Mouse (Mus musculus): Measurements from ENCODE around the gene Cpa5.
A peak's percentile ranks its signal among the peaks of the same experiment; 100 is the strongest.

Gene Cpa5

DNA sequence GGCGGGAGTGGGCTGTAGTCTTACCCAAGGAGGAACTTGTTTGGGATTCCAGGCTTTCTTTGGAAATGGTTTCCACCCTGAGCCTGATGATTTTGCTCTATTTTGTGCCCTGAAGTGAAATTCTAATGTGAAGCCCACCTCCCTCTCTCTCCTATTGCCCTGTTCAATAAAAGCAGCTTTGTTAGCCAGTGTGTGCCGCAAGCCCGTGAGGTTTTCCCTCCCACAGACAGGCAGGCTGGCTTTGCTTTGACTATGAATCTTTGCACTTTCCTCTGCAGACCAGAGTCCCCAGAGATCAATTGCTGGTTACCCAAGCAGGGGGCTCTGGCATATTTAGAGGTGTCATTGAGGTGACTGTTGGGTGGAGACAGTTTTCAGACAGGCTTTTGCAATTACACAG lies 33.7 kb downstream of the Cpa5 start:
- DNase-seq (ENCODE audit: low spot score) = no peak

DNA sequence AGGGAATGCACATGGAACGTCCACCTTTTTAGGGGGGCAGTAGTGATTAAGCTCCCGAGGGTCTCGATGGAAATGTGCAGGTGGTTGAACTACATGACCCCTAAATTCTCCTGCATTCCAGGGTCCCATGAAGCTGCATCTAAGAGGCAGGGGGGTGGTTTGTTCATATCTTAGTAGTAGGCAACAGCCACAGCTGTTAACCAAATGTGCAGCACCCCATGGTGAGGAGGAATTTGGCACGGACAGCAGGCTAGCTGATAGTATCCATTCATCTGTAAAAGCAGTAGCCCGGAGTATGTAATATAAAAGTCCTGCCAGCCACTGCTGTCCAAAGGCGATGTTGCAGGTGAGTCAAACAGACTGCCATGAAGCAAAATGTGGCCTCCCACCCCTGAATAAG lies 34.6 kb downstream of the Cpa5 start:
- DNase-seq (ENCODE audit: low spot score) = no peak

GRCm38 (mm10) chr6:30649651-30650296 lies 39.0 kb downstream of the Cpa5 start:
- no peak for DNase-seq (ENCODE audit: low spot score)

GRCm38 (mm10) chr6:30652425-30653188 lies 41.8 kb downstream of the Cpa5 start:
- DNase-seq (ENCODE audit: low spot score) = no peak

DNA sequence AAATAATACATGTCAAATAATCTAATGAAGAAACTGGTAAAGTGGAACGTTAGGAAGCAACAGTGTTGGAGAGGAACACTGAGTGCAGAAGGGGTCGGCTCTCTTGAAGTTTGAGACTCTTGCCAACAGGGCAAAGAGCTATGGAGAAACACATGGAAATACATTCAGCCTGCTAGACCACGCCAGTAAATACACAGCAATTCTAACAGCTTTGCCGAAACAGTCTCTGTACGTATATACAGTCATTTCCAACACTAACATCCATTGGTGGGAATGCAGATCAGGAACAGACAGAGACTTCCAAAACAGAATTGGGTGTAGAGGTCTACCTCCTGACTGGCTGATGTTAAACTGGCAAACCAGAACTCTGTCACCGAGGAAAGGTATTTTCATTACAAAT lies 42.7 kb downstream of the Cpa5 start:
- no peak for DNase-seq (ENCODE audit: low spot score)

- DNase-seq (ENCODE audit: low spot score) = no peak
These were observed 43.6 kb downstream of the Cpa5 start for GRCm38 (mm10) chr6:30654402-30654859.

- DNase-seq (ENCODE audit: low spot score) = no peak
These were observed 44.1 kb downstream of the Cpa5 start for GRCm38 (mm10) chr6:30654932-30655331.

- DNase-seq (ENCODE audit: low spot score) = no peak
These were observed 46.5 kb downstream of the Cpa5 start for GRCm38 (mm10) chr6:30657279-30657678.

GRCm38 (mm10) chr6:30658619-30659018 lies 47.8 kb downstream of the Cpa5 start:
- no peak for DNase-seq (ENCODE audit: low spot score)

GRCm38 (mm10) chr6:30664776-30665175 lies 54.0 kb downstream of the Cpa5 start:
- no peak for DNase-seq (ENCODE audit: low spot score)

GRCm38 (mm10) chr6:30665296-30665695 lies 54.5 kb downstream of the Cpa5 start:
- no peak for DNase-seq (ENCODE audit: low spot score)

DNA sequence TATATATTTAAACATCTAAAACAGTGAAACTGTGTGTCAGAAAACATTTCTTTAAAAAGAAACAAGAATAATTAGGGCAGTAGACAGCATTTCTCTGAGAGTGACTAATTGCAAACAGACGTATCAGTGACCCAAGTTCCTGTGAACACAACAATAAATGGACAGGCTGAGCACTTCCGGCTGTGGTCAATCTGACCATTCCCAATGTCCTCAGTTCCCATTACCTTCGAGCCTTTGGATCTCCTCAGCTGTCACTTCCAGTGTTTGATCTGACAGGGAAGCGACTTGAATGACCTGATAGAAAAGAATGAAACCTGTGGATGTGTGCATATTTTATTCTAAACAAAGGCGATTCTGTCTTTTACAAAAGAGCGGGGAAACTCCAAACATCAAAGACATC lies 55.2 kb downstream of the Cpa5 start:
- no peak for DNase-seq (ENCODE audit: low spot score)

GRCm38 (mm10) chr6:30667585-30667984 lies 56.8 kb downstream of the Cpa5 start:
- DNase-seq (ENCODE audit: low spot score) = no peak

GRCm38 (mm10) chr6:30671696-30672095 lies 60.9 kb downstream of the Cpa5 start:
- DNase-seq (ENCODE audit: low spot score) = no peak

GRCm38 (mm10) chr6:30673764-30674561 lies 63.2 kb downstream of the Cpa5 start:
- peak; percentile 16 for DNase-seq (ENCODE audit: low spot score)

- no peak for DNase-seq (ENCODE audit: low spot score)
These were observed 64.0 kb downstream of the Cpa5 start for GRCm38 (mm10) chr6:30674714-30675280.

GRCm38 (mm10) chr6:30675281-30675771 lies 64.5 kb downstream of the Cpa5 start:
- DNase-seq (ENCODE audit: low spot score) = no peak

- DNase-seq (ENCODE audit: low spot score) = peak; percentile 15
These were observed 65.7 kb downstream of the Cpa5 start for GRCm38 (mm10) chr6:30676506-30676905.

GRCm38 (mm10) chr6:30677591-30677990 lies 66.8 kb downstream of the Cpa5 start:
- DNase-seq (ENCODE audit: low spot score) = no peak

DNA sequence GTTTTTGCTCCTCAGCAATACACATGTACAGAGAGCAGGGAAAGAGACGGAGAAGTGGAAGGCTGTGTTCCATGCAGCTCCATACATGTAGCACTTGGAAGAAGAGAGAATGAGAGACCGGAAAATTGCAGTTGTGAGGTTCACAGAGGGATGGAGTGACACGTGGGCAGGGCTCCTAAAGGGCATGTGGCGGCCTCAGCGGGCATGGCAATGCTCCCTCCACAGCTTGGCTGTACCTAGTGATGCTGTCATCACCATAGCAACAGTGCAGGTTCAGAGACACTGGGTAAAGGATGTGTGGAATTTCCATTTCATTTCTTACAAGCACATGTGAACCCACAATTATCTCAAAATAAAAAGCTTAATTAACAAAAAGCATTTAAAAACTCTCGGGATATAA lies 67.7 kb downstream of the Cpa5 start:
- no peak for DNase-seq (ENCODE audit: low spot score)

- no peak for DNase-seq (ENCODE audit: low spot score)
These were observed 68.8 kb downstream of the Cpa5 start for GRCm38 (mm10) chr6:30679567-30679966.

DNA sequence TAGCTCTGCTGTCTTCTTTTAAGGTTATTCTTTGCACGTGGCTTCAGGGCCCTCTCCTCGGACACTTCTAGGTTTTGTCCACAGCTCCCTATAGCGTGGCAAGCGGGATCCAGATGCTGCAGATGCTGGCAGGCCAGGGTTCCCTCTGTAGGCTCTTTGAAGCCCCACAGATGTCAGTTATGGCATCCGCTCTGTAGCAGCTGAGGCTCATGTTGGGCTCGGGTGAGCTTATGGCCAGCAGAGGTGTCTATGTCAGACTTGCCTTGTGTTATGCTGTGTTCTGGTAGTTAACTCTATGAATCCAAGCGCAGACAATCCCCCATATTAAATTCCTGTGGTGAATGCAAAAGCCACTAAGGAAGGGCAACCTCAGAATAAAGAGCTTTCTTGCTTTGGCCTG lies 69.6 kb downstream of the Cpa5 start:
- no peak for DNase-seq (ENCODE audit: low spot score)
